23 mouse cellular contexts compared by ENCODE assay signal in genomic region chr3:131259392-131259965, GRCm38 (mm10). TPM values are rescaled to one million over a fixed set of nuclear protein-coding genes. Genes with fewer than 3 reads are reported as not detected.
A peak's percentile ranks its signal among the peaks of the same experiment; 100 is the strongest.
DNase-seq lines count a peak whose midpoint lies in the region; ATAC-seq lines count a peak whose summit lies in the region.
"Had no signal": no experiment of that assay in that cellular context is flagged by ENCODE, and none has a peak within 500 bp of the region (broad histone marks: within the 10 kb centered on the region; RNA-seq: fewer than 3 reads in every experiment).

No protein-coding gene starts in this region.

- WGBS in heart, embryonic 15.5 days, result 67% methylated on average over 9 of the region's 9 CpGs

- intact Hi-C loops in heart, postnatal 10 days (cut with DNase I), result no loop called here

- peaks cover 12% of the 10 kb centered on the region for H3K36me3 ChIP-seq in heart, embryonic 15.5 days
- H3K36me3 ChIP-seq: forebrain, embryonic 15.5 days; hindbrain, embryonic 15.5 days had no signal

- H3K4me2 ChIP-seq in heart, embryonic 15.5 days, result no peak overlapping the region
- H3K4me2 ChIP-seq: embryonic facial prominence, embryonic 15.5 days; forebrain, embryonic 15.5 days; hindbrain, embryonic 15.5 days had no signal

- H3K4me3 ChIP-seq in heart, embryonic 15.5 days, result no peak overlapping the region
- H3K4me3 ChIP-seq: embryonic facial prominence, embryonic 15.5 days; erythroblast, embryonic 14.5 days; forebrain, embryonic 10.5 days; forebrain, embryonic 15.5 days; heart, embryonic 10.5 days; hindbrain, embryonic 15.5 days had no signal

- H3K4me1 ChIP-seq in heart, embryonic 15.5 days (replicated peaks), result peaks cover 19% of the 10 kb centered on the region
- H3K4me1 ChIP-seq: embryonic facial prominence, embryonic 15.5 days; forebrain, embryonic 15.5 days; hindbrain, embryonic 15.5 days had no signal

- no peaks in the 10 kb centered on the region for H3K9me3 ChIP-seq in heart, embryonic 15.5 days (replicated peaks)
- H3K9me3 ChIP-seq: embryonic facial prominence, embryonic 15.5 days; forebrain, embryonic 15.5 days; heart, embryonic 10.5 days; hindbrain, embryonic 15.5 days had no signal

- ATAC-seq in frontal cortex, adult (ENCODE audit: low TSS enrichment), result peak; percentile 97
- no peak for ATAC-seq in heart, embryonic 15.5 days (replicated peaks; ENCODE audit: insufficient number of reproducible peaks, insufficient read depth, low FRiP score, low read depth)
- ATAC-seq: forebrain, embryonic 15.5 days; intestine, embryonic 16.5 days had no signal

- H3K9ac ChIP-seq in heart, embryonic 15.5 days, result no peak overlapping the region
- H3K9ac ChIP-seq: embryonic facial prominence, embryonic 15.5 days; forebrain, embryonic 15.5 days; hindbrain, embryonic 15.5 days had no signal

- H3K27me3 ChIP-seq in heart, embryonic 15.5 days, result no peaks in the 10 kb centered on the region
- H3K27me3 ChIP-seq: CH12.LX; embryonic facial prominence, embryonic 15.5 days; forebrain, embryonic 15.5 days; hindbrain, embryonic 15.5 days had no signal

- H3K27ac ChIP-seq in heart, embryonic 15.5 days, result 0 out of 2 replicates have a peak overlapping the region, but pooled peaks have one; percentile 28
- H3K27ac ChIP-seq: embryonic facial prominence, embryonic 15.5 days; forebrain, embryonic 10.5 days; forebrain, embryonic 15.5 days; heart, embryonic 10.5 days; hindbrain, embryonic 15.5 days had no signal

- DNase-seq in frontal cortex, postnatal 10 days (ENCODE audit: low spot score in 2 of 2), result no peak
- DNase-seq in heart, postnatal 10 days, result no peak
- DNase-seq in brain, adult 2 months (ENCODE audit: low read depth, low spot score), result peak; percentile 27
- DNase-seq in thymus, adult 18-20 months, result no peak
- DNase-seq: adrenal gland, postnatal 14 days; cerebellum, adult 11 months; cerebellum, adult 8-10 months; cerebellum, postnatal 14 days; embryo, embryonic 11 days; gastrocnemius, postnatal 36 days; heart, adult 11 months; heart, postnatal 14 days; kidney, adult 2 months had no signal

RNA-seq across cellular contexts. Expression of gene Hadh, which starts 12.4 kb away (rescaled TPM):
- 155 and 189 TPM in 2 replicates for polyA plus RNA-seq in heart, embryonic 15.5 days (2015; fragmentation: Nextera tagmentation; extraction: Ambion mirVana)
- total RNA-seq in heart, postnatal 10 days (2021), result 100 to 1,000 TPM; 573 to 586 TPM

RNA-seq across cellular contexts. Expression of gene Cyp2u1, which starts 43.5 kb away (rescaled TPM):
- polyA plus RNA-seq in heart, embryonic 15.5 days (2015; fragmentation: Nextera tagmentation; extraction: Ambion mirVana), result 9.4 and 11.9 TPM in 2 replicates
- total RNA-seq in heart, postnatal 10 days (2021), result 10 to 100 TPM; 28.7 to 29.2 TPM
- polyA plus RNA-seq: erythroblast, embryonic 14.5 days had no signal
